Mouse (Mus musculus) cortical plate, adult 2 months (tissue): ENCODE measurements at regions not wholly inside any gene's neighbourhood (a gene's known extent, or its start where the extent isn't known, plus 50 kb on each side); places are given as distances from the start of the nearest gene placed in this dataset.

Experiments used
- CTCF ChIP-seq: fragments of 200-500 bp; IDR thresholded peaks from 2 replicates; pipeline ENCODE4 v1.5.1; 2011; ENCODE audit warnings: mild to moderate bottlenecking, control low read depth, low read length; ENCODE audit not compliant: insufficient read depth; ENCODE audit errors: extremely low read depth
- POLR2A ChIP-seq: fragments of 200-500 bp; IDR thresholded peaks from 2 replicates; pipeline ENCODE4 v1.6.1; 2011; ENCODE audit warnings: mild to moderate bottlenecking, low read length, control low read depth; ENCODE audit not compliant: insufficient read depth; ENCODE audit errors: extremely low read depth

DNA sequence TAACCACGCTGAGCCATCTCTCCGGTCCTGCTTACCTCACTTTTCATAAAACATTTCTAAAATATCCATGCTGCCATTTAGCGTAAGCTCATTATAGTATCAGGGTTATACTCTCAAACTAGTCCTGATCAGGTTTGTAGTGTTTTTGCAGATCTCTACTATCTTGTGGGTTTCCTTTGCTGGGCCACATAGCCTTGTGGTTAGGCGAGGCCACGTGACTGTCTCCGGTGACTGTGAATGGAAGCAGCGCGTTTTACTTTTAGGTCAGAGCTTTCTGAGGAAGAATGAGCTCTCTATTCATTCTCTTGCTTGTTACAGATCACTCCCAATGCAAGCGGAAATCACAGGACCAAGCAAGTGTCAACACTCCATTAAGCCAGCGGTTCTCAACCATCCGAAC, 71.4 kb upstream of the Grip1 start:
- TF ChIP-seq CTCF: no peak
- no peak for TF ChIP-seq POLR2A
